Mouse (Mus musculus): Measurements from ENCODE around the gene Olfr190. TPM values are rescaled to one million over a fixed set of nuclear protein-coding genes. Genes with fewer than 3 reads are reported as not detected.
"Not testable (repeated sequence)": the region's sequence is repeated elsewhere in the genome, so short reads cannot be mapped to it uniquely, and the experiment has no call there.

Olfr190 gene
- not detected in 2 replicates for polyA plus RNA-seq (2015; fragmentation: Nextera tagmentation; extraction: Ambion mirVana)

GRCm38 (mm10) chr16:59077905-59078304 lies at the start of gene Olfr190:
Gene Olfr190, minus strand, starts transcription at chr16:59078005.
- no peak within 1 kb of the TSS for H3K27ac ChIP-seq
- no peaks in the 10 kb centered on the region for H3K4me1 ChIP-seq
- ATAC-seq (ENCODE audit: low FRiP score, low read depth) = no peak
- 90% methylated on average over 5 of the region's 5 CpGs for WGBS
- H3K9me3 ChIP-seq = no peaks in the 10 kb centered on the region
- no peaks in the 10 kb centered on the region for H3K36me3 ChIP-seq
- no peak within 1 kb of the TSS for H3K4me3 ChIP-seq
- H3K27me3 ChIP-seq = no peaks in the 10 kb centered on the region
- H3K9ac ChIP-seq = no peak within 1 kb of the TSS
- H3K4me2 ChIP-seq (replicated peaks) = no peak within 1 kb of the TSS

GRCm38 (mm10) chr16:59120969-59121368 lies 43.2 kb upstream of the Olfr190 start, which contains the start of gene Olfr194:
Gene Olfr194, minus strand, starts transcription at chr16:59121069.
- no peak within 1 kb of the TSS for H3K9ac ChIP-seq
- H3K27me3 ChIP-seq = no peaks in the 10 kb centered on the region
- ATAC-seq (ENCODE audit: low FRiP score, low read depth) = no peak
- no peak within 1 kb of the TSS for H3K4me3 ChIP-seq
- H3K36me3 ChIP-seq = no peaks in the 10 kb centered on the region
- no peaks in the 10 kb centered on the region for H3K9me3 ChIP-seq
- no peak within 1 kb of the TSS for H3K4me2 ChIP-seq (replicated peaks)
- H3K27ac ChIP-seq = no peak within 1 kb of the TSS
- no peaks in the 10 kb centered on the region for H3K4me1 ChIP-seq

GRCm38 (mm10) chr16:59111781-59112180 lies 34.0 kb upstream of the Olfr190 start, which contains the start of gene Olfr193:
Gene Olfr193, minus strand, starts transcription at chr16:59111881.
- H3K4me3 ChIP-seq = no peak within 1 kb of the TSS
- no peaks in the 10 kb centered on the region for H3K9me3 ChIP-seq
- no peaks in the 10 kb centered on the region for H3K36me3 ChIP-seq
- no peak within 1 kb of the TSS for H3K27ac ChIP-seq
- no peak within 1 kb of the TSS for H3K9ac ChIP-seq
- no peaks in the 10 kb centered on the region for H3K4me1 ChIP-seq
- H3K27me3 ChIP-seq = no peaks in the 10 kb centered on the region
- H3K4me2 ChIP-seq (replicated peaks) = no peak within 1 kb of the TSS
- no peak for ATAC-seq (ENCODE audit: low FRiP score, low read depth)
- 95% methylated on average over 1 of the region's 1 CpGs for WGBS

GRCm38 (mm10) chr16:59108522-59108921 lies 30.7 kb upstream of the Olfr190 start:
- H3K27ac ChIP-seq = not testable (repeated sequence)
- WGBS = 71% methylated on average over 5 of the region's 5 CpGs

GRCm38 (mm10) chr16:59105312-59105711 lies 27.5 kb upstream of the Olfr190 start:
- no peaks in the 10 kb centered on the region for H3K4me1 ChIP-seq
- 83% methylated on average over 2 of the region's 2 CpGs for WGBS
- H3K9me3 ChIP-seq = no peaks in the 10 kb centered on the region
- ATAC-seq (ENCODE audit: low FRiP score, low read depth) = no peak
- no peak overlapping the region for H3K4me2 ChIP-seq (replicated peaks)
- no peak overlapping the region for H3K4me3 ChIP-seq
- no peak overlapping the region for H3K27ac ChIP-seq
- no peaks in the 10 kb centered on the region for H3K27me3 ChIP-seq
- no peak overlapping the region for H3K9ac ChIP-seq
- H3K36me3 ChIP-seq = no peaks in the 10 kb centered on the region

More at GRCm38 (mm10) chr16:59108522-59108921, 30.7 kb upstream of the Olfr190 start:
- not testable (repeated sequence) for H3K27me3 ChIP-seq; H3K4me2 ChIP-seq (replicated peaks); H3K4me1 ChIP-seq; H3K9ac ChIP-seq; H3K36me3 ChIP-seq; H3K9me3 ChIP-seq; H3K4me3 ChIP-seq; ATAC-seq (ENCODE audit: low FRiP score, low read depth)

- H3K4me1 ChIP-seq; H3K27me3 ChIP-seq; H3K9me3 ChIP-seq; ATAC-seq (ENCODE audit: low FRiP score, low read depth); H3K4me3 ChIP-seq; H3K36me3 ChIP-seq; H3K4me2 ChIP-seq (replicated peaks); H3K27ac ChIP-seq; H3K9ac ChIP-seq: not testable (repeated sequence)
- 67% methylated on average over 1 of the region's 1 CpGs for WGBS
Observed at GRCm38 (mm10) chr16:59089722-59090121, 11.9 kb upstream of the Olfr190 start, which contains the start of gene Olfr191. Gene Olfr191, minus strand, starts transcription at chr16:59089822.

GRCm38 (mm10) chr16:59081113-59081512 lies 3.3 kb upstream of the Olfr190 start:
- H3K27ac ChIP-seq; H3K27me3 ChIP-seq; H3K9me3 ChIP-seq; H3K4me1 ChIP-seq; H3K36me3 ChIP-seq; ATAC-seq (ENCODE audit: low FRiP score, low read depth); H3K4me2 ChIP-seq (replicated peaks); H3K4me3 ChIP-seq; H3K9ac ChIP-seq: not testable (repeated sequence)
- 74% methylated on average over 2 of the region's 2 CpGs for WGBS

- no peaks in the 10 kb centered on the region for H3K27me3 ChIP-seq
Observed at GRCm38 (mm10) chr16:59073520-59073919, 4.3 kb downstream of the Olfr190 start.

GRCm38 (mm10) chr16:59071755-59072154 lies 6.0 kb downstream of the Olfr190 start:
- Histone ChIP-seq H3K4me3 (no peak overlapping the region), H3K36me3 (no peaks in the 10 kb centered on the region), H3K4me1 (no peaks in the 10 kb centered on the region), H3K4me2 (replicated peaks) (no peak overlapping the region), H3K9ac (no peak overlapping the region), H3K9me3 (no peaks in the 10 kb centered on the region), H3K27ac (no peak overlapping the region), H3K27me3 (no peaks in the 10 kb centered on the region)
- no peak for ATAC-seq (ENCODE audit: low FRiP score, low read depth)

More at GRCm38 (mm10) chr16:59073520-59073919, 4.3 kb downstream of the Olfr190 start:
- H3K9ac ChIP-seq = no peak overlapping the region
- no peaks in the 10 kb centered on the region for H3K36me3 ChIP-seq
- no peaks in the 10 kb centered on the region for H3K4me1 ChIP-seq
- no peaks in the 10 kb centered on the region for H3K9me3 ChIP-seq
- no peak overlapping the region for H3K27ac ChIP-seq
- WGBS = 90% methylated on average over 1 of the region's 1 CpGs
- no peak overlapping the region for H3K4me2 ChIP-seq (replicated peaks)
- no peak for ATAC-seq (ENCODE audit: low FRiP score, low read depth)
- no peak overlapping the region for H3K4me3 ChIP-seq

GRCm38 (mm10) chr16:59062411-59062810 lies 15.4 kb downstream of the Olfr190 start:
- H3K4me2 ChIP-seq (replicated peaks); ATAC-seq (ENCODE audit: low FRiP score, low read depth); H3K4me1 ChIP-seq; H3K4me3 ChIP-seq; H3K9ac ChIP-seq; H3K36me3 ChIP-seq; H3K9me3 ChIP-seq; H3K27me3 ChIP-seq; H3K27ac ChIP-seq: not testable (repeated sequence)
- WGBS = 68% methylated on average over 3 of the region's 3 CpGs

- not testable (repeated sequence) for H3K4me2 ChIP-seq (replicated peaks); H3K4me1 ChIP-seq; ATAC-seq (ENCODE audit: low FRiP score, low read depth); H3K27me3 ChIP-seq; H3K9me3 ChIP-seq; H3K27ac ChIP-seq; H3K9ac ChIP-seq; H3K36me3 ChIP-seq; H3K4me3 ChIP-seq
- WGBS = 95% methylated on average over 2 of the region's 2 CpGs
Observed at GRCm38 (mm10) chr16:59049286-59049685, 28.5 kb downstream of the Olfr190 start.

- H3K27me3 ChIP-seq = no peaks in the 10 kb centered on the region
- H3K9me3 ChIP-seq = no peaks in the 10 kb centered on the region
- ATAC-seq (ENCODE audit: low FRiP score, low read depth) = no peak
- no peaks in the 10 kb centered on the region for H3K36me3 ChIP-seq
- no peak overlapping the region for H3K9ac ChIP-seq
- no peaks in the 10 kb centered on the region for H3K4me1 ChIP-seq
- WGBS = 76% methylated on average over 1 of the region's 1 CpGs
- H3K27ac ChIP-seq = no peak overlapping the region
- no peak overlapping the region for H3K4me2 ChIP-seq (replicated peaks)
- H3K4me3 ChIP-seq = no peak overlapping the region
Observed at GRCm38 (mm10) chr16:59048860-59049259, 28.9 kb downstream of the Olfr190 start.

- ATAC-seq (ENCODE audit: low FRiP score, low read depth) = no peak
Observed at GRCm38 (mm10) chr16:59047579-59047978, 30.2 kb downstream of the Olfr190 start.

More at GRCm38 (mm10) chr16:59047579-59047978, 30.2 kb downstream of the Olfr190 start:
- Histone ChIP-seq H3K27ac (no peak overlapping the region), H3K4me2 (replicated peaks) (no peak overlapping the region), H3K9me3 (no peaks in the 10 kb centered on the region), H3K4me3 (no peak overlapping the region), H3K27me3 (no peaks in the 10 kb centered on the region), H3K4me1 (no peaks in the 10 kb centered on the region), H3K9ac (no peak overlapping the region), H3K36me3 (no peaks in the 10 kb centered on the region)
- 72% methylated on average over 4 of the region's 4 CpGs for WGBS
